Mouse (Mus musculus) urinary bladder, postnatal 14 days (tissue): ENCODE results near the gene Sema4c.

ENCODE experiments used
- DNase-seq: peaks from one replicate; pipeline ENCODE4 v3.0.0; 2021; ENCODE audit warnings: low spot score

Gene Sema4c

DNA sequence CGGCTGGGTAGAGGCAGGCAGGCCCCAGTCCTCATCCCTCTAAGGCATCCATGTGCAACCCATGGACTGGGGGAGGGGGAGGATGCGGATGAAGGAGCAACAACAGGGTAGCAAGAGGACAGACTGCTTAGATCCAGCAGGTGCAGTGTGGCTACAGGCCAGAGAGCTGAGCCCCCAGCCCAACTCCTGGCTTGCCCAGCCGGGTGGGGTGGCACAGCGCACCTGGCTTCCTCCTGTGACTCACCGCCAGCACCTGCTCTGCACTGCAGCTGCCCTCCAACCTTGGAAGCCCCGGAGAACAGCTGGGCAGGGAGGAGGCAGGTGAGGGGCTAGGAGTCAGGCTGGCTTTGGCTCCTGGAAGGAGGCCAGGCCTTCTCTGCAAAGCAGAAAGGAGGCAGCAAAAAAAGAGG lies 21.8 kb upstream of the Sema4c start:
- no peak for DNase-seq

- DNase-seq, result no peak
These were observed 19.0 kb upstream of the Sema4c start for GRCm38 (mm10) chr1:36576991-36577675.

- DNase-seq, result no peak
These were observed 17.2 kb upstream of the Sema4c start for GRCm38 (mm10) chr1:36575347-36575746.

GRCm38 (mm10) chr1:36574196-36574955 lies 16.2 kb upstream of the Sema4c start:
- DNase-seq, result peak; percentile 65

DNA sequence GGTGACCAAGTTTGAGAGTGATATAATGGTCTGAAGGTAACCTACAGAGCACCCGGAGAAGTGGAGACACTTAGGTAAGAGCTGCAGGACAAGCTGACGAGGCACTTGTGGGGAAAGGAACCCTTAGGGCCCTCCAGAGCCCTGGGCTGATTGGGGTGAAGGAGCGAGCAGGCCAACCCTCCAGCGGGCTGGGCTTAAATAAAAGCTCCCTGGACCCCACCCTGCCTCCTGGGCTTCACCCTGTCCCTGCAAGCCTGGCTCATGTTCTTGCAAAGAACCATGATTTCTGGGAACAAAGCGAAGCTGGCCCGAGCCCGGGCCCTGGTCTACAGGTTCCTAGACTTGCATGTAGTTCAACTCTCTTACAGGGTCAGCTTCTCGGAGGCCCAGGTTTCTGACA lies 15.4 kb upstream of the Sema4c start:
- DNase-seq, result no peak

- no peak for DNase-seq
These were observed 14.6 kb upstream of the Sema4c start for GRCm38 (mm10) chr1:36572709-36573108.

DNA sequence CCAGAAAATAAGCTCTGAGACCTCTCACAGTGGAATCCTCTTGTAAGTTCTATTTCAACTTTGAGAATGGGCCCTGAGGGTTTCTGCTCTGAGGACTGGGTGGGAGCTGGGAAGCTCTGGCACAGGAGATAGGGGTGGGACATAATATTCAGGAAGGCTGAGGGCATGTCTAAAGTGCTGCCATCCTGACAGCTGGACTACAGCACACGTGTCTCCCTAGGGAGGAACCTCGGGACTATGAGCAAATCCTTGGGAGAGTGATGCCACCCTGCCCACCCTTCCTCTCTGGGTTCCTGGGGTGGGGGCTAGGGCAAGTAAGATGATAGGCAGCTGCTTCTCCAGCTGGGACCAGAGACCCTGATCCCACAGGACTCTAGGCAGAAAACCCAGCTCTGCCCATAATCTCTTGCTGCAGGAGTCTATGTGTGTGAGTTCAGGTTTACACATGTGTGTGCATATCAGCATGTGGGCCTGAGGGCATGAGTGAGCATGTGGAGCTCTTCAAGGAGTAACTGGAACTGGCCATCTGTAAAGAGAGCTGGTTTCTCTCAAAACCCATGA lies 14.1 kb upstream of the Sema4c start:
- DNase-seq, result no peak

DNA sequence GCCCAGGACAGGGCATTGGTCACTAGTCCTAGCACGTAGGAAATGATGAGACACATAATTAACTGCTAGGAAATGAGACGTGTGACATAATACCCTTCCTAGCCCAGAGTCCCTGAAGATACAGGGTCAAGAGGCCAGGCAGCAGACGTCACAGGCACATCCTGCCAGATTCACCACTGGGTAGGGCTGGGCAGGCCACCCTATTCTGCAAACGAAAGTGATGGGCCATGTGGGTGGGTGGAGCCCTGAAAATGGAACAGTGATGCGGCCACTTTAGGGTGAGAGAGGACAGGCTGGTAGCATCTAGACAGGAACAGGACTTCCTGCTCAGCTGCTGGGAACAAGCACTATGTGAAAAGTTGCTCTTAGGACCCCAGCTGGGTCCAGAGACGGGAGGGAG lies 13.5 kb upstream of the Sema4c start:
- no peak for DNase-seq

GRCm38 (mm10) chr1:36570320-36570719 lies 12.2 kb upstream of the Sema4c start:
- DNase-seq, result no peak

DNA sequence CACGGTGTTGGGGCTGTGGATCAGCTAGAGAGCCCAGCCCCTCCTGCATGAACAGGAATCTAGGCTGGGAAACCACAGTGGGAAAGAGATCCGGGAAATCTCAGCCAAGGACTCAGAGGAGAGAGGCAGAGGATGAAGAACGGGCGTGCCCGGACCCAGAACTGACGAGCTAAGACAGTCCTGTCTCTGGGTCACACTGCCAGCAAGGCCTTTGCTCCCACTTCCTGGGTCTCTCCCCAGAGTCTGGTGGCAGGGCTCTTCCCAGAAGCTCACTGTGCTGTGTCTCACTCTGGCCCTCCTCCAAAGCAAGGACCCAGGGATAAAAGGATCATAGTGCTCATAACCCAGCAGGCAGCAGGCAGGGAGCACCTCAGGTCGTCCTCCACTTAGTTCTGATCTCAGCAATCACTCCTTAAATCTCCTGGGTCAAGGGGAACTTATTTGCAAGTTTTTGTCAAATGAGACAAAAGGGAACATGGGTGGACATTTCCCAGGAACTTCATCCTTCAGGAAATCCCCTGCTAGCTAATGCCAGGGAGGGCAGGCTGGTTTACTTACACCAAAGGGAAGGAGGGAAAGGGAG lies 11.6 kb upstream of the Sema4c start:
- DNase-seq, result no peak

- no peak for DNase-seq
These were observed 10.6 kb upstream of the Sema4c start for GRCm38 (mm10) chr1:36568776-36569175.

DNA sequence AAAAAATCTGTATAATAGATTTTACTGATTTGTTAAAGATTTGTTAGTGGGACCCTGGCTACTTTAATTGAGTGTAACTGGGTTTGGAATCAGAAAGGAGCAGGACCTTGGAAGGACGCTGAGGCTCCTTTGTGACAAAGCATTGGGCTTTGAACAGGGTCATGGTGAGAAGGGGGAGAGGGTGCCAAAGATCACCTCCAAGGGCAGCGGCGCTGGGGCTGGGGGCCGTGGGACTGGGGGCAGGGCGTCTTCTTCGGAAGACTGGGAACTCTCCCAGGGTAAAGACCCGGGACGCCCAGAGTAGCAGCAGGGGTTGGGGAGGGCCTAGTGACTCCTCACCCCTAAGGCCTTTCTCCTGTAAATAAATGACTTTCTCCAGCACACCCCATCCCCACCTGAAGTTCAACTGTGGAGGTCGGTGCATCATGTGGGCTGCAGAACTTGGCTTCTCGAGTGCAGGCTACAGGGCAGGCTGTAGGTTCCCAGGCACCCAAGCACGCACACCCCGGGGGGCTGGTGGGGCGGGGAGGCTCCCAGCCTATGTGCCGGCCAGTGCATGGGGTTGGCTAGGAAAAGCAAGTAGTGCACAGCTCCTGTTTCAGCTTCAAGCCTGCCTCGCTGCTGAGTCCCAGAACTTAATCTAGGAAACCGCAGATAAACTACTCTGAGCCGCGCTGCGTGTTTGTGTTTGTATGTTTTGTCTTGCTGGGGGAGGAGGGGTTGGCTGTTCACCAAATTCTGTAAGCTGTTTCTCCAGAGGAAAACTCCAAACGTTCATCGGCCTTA lies 9.9 kb upstream of the Sema4c start:
- no peak for DNase-seq

- DNase-seq, result no peak
These were observed 8.3 kb upstream of the Sema4c start for GRCm38 (mm10) chr1:36566425-36566824.

- DNase-seq, result no peak
These were observed 6.0 kb upstream of the Sema4c start for GRCm38 (mm10) chr1:36564101-36564500.

GRCm38 (mm10) chr1:36563632-36564031 lies 5.5 kb upstream of the Sema4c start:
- DNase-seq, result no peak

DNA sequence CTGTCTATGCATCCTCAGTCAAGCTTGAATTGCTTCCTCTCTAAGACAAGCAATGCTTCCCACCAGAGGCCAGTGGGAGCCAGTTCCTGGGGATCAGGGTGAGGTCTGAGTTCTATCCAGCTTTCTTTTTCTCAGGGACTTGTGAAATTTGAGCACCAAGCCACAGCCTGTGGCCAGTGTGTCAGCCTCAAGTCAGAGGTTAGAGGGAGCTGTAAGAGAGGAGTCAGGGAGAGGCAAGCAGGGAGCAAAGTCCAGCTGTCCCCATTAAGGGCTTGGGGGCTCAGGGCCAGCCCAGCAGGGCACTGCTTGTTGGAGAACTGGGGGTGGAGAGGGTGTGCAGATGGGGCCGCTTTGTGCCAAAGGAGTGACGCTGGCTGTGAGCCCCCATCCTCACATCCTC lies 5.0 kb upstream of the Sema4c start:
- DNase-seq, result no peak

DNA sequence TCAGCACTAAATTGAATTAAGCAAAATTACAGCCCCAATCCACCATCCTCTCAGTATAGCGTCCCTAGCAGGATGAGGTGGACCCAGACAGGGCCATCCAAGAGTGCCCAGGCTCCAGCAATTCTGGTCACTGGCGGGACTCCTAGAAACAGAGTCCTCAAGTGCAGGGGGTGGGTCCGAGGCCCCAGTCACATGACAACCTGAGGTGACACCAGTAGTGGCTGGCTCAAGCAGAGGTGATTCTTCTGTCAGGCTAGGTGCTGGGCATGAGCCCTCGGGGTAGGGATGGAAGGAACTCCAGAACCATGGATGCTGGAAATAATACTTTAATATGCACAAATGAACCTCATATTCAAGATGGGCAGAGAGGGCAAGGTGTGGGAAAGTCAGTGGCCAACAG lies 4.2 kb upstream of the Sema4c start:
- DNase-seq, result no peak

- DNase-seq, result no peak
These were observed 2.8 kb upstream of the Sema4c start for GRCm38 (mm10) chr1:36560903-36561302.

GRCm38 (mm10) chr1:36559888-36560287 lies 1.7 kb upstream of the Sema4c start:
- no peak for DNase-seq

GRCm38 (mm10) chr1:36559256-36559655 lies 1.1 kb upstream of the Sema4c start:
- no peak for DNase-seq

DNA sequence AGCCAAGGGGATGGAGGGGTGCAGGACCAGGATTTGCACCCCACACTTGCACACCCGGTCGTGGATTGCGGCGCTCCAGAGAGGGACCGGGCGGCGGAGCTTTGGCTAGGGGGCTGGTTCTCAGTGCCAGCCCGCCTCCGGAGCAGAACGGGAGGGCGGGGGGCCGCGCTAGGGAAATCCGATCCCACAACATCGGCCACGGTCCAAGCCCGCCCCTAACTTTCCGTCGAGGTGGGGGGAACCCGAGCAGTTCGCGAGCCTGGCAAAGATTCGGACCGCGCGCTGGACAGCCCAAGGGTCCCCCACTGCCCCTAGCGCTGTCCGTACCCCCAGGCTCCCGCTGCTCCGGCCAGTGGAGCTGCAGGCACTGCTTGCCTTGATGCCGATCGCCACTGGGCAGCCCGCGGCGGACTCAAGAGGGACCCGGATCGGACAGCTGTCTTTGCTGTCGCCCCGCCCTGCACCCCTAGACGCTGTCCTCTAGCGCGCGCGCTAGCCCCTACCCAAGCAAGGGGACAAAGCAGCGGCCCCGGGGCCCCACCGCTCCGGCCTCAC lies 615 bp downstream of the Sema4c start:
- peak; percentile 91 for DNase-seq
